Mouse (Mus musculus) gastrocnemius, postnatal 25 days (tissue): Measurements from ENCODE around the gene Hormad2. TPM values are rescaled to one million over a fixed set of nuclear protein-coding genes. Genes with fewer than 3 reads are reported as not detected.

Source experiments
- DNase-seq: peaks from one replicate; pipeline ENCODE4 v3.0.0; 2022
- long read RNA-seq, 2 experiments: library from polyadenylated mRNA; stranded (forward); transcript quantifications; one replicate each; pipeline ENCODE4 v2.0.0; 2021
- total RNA-seq, 2 experiments: library from RNA; stranded (reverse); gene quantifications; 1 replicate in 1 of 2; 2 replicates in 1 of 2; pipeline ENCODE4 v1.2.3; 2021

Gene Hormad2
- total RNA-seq = not detected
- long read RNA-seq, experiment 1 = 0 reads
- long read RNA-seq, experiment 2 = 0 reads

DNA sequence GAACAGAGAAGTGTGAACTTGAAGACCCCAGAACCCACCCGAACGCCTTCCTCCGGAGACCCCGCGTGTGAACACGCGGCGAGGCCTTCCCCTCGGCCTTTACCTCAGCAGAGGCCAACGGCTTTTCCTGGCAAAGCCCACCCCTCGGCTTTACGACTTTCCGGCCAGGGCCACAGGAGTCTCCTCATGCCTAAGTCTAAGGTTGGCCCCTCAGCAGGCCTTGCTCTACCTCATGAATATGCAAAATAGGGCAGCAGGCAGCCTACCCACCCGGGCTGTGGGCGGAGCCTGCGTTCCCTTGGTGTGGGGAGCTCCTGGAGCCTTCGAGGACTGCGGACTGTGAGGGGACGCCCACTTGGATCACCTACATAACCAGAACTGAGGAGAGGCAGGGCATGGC is at the start of gene Hormad2:
Gene Hormad2, minus strand, starts transcription at position 128 of the 400 bp plus-strand sequence.
- no peak for DNase-seq

DNA sequence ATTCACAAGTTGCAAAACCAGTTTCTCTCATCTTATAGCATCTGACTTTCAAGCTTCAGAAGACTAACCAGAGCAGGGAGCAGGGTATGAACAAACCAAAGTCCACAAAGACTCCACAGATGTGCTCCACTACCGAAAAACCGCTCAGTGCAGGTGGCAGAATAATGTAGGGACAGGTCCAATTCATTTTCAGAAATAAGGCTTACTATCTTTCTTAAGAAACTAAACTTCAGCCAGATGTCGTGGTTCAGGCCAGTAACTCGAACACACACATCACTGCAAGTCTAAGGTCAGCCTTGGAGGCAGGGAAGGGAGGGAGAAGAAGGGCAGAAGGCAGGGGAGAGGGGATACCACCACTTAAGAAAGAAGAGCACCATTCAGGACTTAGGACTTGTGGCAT is 48.3 kb upstream of the Hormad2 start:
- DNase-seq = no peak

DNA sequence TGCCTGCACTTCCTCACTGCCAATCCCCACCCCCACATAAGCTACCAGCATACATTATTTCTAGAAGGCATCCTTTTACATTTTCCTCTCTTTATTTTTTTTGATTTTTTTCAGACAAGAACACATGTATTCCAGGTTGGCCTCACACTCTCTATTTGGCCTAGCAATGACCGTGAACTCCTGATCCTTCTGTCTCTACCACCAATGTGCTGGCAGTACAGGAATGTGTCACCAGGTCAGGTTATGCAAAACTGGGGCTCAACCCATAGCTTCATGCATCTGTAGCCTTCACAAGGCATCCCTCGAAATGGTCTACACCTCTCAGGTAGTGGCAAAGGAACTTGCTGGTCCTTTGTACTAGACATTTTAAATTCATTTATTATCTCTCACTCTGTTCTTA is 47.9 kb upstream of the Hormad2 start:
- no peak for DNase-seq

DNA sequence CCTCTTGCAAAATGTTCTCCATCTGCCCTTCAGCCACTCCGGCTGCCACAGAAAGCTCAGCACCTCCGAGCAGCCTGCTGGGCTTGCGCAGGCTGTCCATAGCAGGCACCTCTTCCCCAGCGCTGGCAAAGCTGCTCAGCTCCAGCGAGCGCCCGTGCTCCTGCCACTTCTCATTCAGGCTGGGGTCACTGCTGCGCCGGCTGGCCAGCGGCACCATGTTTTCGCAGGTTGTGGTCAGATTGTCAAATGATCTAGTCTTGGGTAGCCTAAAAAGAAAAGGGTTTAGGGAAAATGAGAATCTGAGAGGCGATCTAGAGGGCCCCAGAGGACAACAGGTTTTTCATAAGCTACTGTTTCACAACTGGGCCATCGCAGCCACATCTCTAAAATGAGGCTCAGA is 47.5 kb upstream of the Hormad2 start:
- DNase-seq = no peak

DNA sequence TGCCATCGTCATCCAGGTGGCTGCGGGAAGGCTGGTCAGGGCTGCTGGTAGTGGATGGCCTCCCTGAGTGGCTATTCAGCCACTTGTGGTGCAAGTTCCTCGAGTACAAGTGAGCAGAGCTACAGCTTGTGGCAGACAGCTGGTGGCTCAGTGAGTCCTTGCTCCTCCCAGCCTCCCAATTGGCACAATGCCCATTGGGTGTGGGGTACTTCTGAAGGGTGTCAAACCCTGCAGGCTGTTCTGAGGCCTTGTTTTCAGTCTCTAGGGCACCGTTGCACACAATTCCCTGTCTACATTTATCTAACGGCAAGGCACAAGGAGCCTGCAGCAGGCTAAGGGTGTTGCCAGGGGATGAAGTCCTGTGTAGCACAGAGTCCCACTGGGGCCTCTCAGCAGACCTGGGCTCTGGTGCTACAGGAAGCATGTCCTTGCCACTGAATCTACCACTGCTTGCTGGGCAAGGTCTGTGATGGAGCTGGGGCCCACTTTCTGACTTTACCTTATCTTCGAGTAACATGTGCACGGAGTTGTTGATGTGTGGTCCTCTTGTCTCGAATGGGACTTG is 46.6 kb upstream of the Hormad2 start:
- DNase-seq = no peak

DNA sequence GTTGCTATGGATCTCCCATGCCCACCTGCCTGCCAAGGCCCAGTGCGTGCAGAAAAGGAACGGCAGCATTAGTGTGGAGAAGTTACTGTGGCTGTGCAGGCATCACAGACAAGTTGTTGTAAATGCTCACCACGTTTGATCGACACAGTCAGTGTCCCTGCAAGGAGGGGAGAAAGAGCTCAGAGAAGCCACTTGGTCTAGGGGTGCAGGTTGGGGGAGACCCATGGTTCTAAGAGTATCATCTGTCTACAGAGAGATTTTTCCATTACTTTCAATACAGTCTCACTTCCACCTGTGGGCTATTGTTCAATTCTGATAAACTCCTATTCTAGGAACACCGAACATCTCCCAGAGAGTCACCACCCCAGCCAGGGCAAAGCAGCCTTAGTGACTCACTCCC is 43.6 kb upstream of the Hormad2 start:
- no peak for DNase-seq

DNA sequence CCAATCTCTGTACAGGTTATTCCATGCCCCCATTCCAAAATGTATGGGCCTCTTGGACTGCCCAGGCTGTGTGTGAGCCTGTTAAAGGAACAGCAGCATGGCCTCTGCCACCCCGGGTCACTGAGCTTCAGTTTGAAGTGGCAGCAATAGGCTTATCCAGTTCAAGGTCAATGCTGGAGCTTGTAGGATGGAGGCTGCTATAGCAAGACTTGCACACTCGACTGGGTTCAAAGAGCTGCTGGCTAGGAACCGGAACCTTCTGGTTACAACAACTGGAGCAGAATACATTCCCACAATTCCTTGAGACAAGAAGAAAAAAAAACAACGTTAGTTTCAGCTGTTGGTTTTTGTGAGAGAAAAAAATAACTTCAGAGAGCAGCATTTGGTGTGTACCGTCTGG is 41.7 kb upstream of the Hormad2 start:
- DNase-seq = no peak

DNA sequence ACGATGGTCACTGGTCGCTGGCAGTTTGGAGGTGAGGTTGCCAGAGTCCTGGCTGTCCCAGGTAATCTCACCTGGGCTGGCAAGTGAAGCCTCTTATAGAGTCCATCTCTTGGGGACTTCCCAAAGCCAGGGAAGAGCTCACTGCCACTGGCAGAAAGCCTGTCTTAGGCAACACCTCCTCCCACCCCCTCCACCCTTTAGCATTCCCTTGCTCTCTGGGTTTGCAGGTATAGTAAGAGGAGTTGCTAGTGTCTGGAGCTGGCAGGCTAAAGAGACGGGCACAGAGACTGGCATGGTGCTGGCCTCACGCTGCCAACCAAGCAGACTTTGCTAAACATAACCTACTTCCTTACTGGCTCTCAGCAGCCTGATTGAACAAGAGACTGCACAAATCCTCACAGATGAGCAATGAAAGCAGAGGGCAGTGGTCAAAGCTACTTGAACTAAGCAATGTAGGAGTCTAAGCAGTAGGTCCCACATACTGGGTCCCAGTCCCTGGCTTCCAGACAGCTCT is 35.3 kb upstream of the Hormad2 start:
- DNase-seq = no peak

DNA sequence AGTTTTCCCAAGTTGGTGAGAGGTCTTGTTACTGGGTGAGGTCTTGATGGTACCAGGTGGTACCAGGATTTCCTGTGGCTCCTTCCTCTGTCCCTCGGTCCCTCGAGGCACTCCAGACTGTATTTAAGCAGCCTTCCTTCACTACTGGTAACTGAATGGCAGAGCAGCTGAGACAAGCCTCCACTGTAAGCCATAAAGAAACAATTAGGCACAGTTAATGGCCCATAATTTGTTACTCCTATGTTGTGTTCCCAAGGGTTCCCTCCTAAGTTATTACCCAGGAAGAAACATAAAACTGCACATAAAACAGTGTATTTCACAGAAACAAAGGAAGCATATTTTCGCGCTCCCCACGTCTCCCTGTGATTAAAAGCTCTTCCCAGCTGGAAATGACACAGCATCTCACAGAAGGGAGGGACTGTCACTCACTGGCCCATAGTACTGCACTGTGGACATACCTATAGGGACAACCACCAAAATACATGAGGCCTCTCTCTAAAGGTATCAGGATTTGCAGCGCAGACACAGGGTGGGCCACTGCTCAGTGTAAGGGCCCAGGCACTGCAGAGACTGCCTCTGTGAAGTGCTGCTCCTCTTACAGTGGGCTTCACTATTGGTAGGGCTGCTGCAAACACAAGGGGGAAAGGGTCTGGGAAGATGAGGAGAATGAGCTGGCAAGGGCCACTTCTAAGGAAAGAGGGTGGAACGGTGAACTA is 31.7 kb upstream of the Hormad2 start:
- DNase-seq = no peak

DNA sequence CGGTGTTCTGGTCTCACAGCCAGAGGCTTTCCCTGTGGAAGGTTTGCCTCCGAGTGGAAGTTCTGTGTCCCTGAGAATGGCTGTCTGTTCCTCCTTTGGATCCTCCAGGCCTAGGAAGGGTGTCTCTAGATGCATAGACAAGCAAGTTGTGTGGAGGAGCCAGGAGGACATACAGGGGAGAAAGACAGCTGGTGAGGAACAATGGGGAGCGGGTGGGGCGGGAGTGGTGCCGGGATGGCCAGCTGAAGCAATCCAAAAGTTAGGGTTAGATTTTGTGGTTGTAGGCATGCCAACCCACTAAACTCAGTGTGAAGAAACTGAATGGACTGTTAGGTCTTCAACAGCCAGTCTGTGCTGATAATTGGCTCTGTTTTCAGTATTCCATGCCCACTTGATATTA is 30.8 kb upstream of the Hormad2 start:
- no peak for DNase-seq

DNA sequence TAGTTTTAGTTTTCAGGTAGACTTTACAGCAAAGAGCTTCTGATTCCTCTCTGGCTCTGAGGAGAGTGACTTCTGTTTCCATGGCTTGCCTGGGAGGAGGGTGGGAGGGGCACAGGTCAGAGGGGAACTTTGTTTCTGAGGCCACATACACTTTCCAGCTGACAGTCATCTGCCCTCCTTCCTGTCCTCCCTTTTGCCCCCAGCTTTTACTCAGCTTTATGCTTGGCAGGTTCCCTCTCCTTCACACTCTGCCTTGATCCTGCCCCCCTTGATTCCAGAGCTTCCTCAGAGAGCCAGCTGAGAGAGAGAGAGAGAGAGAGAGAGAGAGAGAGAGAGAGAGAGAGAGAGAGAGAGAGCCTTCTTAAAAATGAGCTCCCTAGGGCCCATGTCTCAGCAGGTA is 30.3 kb upstream of the Hormad2 start:
- DNase-seq = no peak

DNA sequence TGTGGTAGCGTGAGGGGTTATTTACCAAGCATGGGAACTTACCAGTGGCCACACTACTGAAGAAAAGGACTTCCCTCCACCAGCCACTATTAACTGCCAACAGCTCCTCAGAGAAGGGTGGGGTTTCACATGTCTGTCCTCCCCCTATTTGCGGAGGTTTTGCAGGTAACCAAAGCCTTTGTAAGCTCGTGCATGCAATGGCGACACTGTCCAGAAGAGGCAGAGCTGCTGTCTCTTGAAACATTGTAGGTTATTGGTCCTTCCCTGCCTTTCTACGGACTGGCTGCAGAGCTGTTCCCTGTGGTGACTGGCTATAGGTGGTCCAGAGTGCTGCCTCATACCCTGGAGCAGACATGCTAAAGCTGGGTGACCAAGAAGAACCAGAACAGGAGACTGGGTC is 28.2 kb upstream of the Hormad2 start:
- no peak for DNase-seq

DNA sequence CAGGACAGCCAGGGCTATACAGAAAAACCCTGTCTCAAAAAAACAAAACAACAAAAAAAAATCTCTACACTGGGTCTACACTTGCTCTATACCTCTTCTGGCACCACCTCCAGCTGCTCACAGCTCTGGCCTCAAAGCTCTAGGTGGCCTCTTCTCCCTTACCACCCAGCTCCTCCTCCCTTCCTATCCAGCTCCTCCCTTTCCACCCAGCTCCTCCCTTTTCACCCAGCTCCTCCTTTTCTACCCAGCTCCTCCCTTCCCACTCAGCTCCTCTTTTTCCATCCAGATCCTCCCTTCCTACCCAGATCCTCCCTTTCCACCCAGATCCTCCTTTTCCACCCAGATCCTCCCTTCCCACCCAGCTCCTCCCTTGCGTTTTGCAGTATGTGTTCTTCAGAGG is 26.5 kb upstream of the Hormad2 start:
- no peak for DNase-seq

DNA sequence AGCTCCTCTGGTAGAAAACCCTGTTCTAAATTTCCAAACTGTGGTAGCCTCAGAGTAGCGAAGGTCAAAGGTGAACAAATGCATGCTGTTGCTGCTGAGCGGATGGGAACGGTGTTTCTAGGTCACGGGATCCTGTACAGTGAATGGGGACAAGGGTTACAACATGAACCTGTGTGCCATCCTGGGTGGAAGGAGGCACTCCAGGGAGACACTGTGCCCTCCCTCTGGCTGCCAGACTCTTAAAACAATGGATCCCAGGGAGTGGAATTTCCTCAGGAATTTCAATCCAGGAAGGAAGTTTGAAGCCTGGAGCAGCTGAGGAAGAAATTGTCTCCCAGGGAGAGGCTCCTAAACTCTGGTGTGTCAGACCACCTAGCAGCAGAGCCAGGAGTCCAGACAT is 25.3 kb upstream of the Hormad2 start:
- no peak for DNase-seq

DNA sequence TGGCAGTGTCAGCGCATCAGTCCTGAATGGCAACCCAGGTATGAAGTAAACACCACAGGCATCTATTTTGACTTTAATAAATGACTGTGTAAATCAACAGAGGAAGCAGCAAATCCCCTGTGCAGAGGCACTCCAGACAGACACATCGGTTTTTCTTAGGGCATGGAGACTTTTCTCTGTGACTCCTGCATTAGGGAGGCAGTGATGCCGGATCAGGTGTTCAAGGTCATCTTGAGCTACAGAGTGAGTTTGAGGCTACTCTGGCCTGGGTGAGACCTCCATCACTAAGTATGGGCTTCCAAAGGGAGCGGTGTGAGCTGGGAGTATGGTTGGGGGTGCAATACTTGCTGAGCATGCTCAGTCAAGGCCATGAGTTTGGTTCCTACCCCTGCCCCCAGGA is 23.7 kb upstream of the Hormad2 start:
- DNase-seq = no peak

DNA sequence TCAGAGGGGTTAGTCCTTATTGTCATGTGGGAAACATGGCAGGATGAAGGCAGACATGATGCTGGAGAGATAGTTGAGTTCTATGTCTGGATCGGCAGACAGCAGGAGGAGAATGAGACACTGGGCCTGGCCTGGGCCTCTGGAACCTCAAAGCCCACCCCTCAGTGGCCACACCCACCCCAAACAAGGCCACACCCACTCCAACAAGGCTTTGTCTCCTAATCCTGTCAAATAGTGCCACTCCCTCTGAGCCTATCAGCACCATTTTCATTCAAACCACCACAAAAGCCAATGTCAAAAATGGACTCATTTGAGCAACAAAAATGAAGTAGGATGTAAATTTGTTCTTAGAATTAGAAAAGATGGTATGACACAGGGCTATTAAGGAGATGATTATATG is 23.3 kb upstream of the Hormad2 start:
- no peak for DNase-seq

DNA sequence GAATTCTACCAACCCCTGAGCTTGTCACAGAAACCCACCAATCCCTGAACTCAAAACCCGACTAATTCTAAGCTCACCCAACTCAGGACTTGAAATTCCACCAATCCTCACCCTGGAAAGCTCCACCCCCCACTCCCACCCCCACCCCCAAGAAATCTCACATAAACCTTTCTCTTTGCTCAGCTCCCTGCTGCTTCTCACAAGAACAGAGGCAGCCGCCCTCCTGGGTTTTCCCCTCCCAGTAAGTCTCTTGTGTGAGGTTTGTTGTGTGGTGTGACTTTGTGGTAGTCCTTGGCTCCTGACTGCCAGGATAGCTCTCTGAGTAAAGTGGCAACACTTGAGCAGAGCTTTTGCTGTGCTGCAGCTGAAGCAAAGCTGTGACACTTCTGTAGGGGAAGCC is 22.0 kb upstream of the Hormad2 start:
- no peak for DNase-seq

DNA sequence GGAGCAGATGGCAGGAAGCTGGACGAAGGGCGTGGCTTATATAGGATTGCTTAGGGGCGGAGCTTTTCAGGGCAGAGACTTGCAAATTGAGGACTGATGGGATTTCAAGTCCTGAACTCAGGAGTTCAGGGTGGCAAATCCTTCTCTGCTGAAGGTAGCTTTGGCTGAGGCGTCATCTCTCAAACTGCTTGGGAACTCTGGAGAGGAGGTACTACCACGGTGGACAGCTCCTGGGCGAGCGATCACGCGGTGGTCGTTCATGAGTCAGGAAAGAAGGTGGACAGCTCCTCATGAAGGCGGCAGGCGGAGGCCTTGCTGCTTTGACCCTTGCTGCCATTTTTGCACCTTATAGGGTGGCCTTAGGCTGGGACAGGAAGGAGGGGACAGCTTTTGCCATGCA is 20.2 kb upstream of the Hormad2 start:
- DNase-seq = no peak

DNA sequence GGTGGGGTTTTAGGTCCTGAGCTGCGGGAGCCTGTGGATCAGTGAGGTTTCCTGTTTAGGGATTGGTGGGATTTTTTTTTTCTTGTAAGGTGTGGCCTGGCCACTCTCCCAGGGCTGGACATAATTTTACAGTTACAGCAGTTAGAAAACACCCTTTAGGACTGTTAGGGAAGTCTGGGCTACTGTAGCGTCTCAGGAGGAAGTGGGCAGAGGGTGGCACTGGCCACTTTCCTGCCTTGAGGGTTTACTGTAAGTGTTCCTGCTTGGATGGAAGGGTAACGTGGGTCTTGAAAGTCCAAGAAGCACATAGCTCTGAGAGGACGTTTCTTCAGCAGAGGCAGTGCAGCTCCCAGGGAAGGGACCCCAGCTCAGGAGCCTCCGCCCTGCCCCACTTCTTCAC is 19.7 kb upstream of the Hormad2 start:
- DNase-seq = no peak

DNA sequence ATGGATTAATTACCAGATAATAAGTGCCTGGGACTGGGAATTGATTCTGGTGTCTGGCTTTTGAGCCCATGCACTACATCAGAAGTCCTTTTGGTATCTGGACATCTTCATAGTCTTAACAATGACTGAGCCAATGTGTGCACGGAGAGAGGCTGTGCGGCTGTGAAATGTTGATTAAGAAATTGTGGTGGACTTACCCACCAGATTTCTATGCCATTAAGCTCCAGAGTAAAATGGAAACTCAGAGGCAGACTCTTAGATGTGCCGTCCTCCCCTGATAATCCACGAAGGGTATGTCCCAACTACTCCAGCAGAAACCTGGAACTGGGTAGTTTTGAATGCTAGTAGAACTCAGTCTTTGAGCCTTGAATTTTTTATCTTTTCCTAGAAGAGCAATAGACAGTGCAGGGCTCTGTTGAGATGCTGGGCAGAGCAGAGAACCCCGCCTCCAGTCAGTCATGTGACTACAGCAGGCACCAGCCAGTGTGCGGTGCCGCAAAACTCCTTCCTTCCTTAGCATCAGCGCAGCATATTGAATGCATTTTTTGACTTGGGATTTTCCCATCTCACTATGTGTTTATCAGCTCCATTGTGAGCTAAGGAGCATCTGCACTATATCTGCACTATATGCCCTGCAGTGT is 14.1 kb upstream of the Hormad2 start:
- DNase-seq = no peak

DNA sequence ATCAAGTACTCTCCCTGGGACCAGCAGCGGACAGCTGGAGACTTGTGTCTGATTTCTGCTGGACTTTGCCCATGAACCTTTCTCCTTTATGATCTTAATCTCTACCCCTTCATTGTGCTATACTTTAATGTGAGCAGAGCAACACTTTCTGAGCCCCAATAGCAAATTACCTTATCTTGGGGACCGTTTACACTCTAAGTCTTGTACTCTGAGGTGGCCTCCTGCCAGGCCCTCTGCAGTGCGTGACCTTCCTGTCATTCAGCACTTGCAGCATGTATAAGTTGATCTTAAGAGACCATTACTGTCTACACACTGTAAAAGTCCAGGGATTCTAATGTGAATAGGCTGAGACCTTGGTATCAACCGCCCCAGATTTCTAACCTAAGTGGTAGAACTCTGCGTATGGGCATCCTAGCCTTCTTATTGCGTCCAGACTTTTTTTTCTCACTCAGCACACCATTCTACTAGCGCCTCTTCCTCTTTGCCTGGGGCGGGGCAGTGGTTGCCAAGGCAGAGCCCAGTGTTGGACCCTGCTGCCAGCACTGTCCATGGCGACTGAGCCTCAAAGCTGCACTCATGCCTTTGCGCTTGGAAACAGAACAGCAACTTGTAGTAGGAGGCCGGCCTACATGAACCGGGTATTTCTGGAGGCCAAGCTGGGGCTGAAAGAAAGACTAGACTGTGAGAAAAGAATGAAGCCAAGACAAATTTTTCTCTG is 11.7 kb upstream of the Hormad2 start:
- DNase-seq = no peak

DNA sequence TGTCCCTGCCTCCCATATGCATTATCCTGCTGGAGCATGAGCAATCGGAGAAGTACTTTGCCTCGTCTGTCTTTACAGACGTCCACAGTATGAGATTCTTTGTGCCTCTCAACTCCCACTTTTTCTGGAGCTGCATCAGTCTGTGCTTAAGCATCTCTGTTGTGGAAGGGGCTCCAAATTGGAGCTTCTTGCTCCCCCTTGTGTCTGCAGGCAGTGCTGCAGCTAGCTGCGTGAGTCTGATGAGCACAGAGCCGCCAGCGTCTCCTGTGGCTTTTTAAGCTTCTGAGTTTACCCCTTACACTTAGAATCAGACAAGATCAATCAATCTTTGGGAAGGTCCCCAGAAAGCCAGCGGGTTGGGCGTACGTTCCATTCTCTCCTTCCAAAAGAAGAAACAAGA is 10.2 kb upstream of the Hormad2 start:
- DNase-seq = no peak
